Mouse (Mus musculus) hindbrain, postnatal 0 days (tissue): Measurements from ENCODE around the gene Mapkapk3. TPM values are rescaled to one million over a fixed set of nuclear protein-coding genes. Genes with fewer than 3 reads are reported as not detected.

Experiments
- ATAC-seq: fragments of 200-750 bp; cut with Nextera tagmentation; 2 replicates; pipeline ENCODE4 v1.8.0; 2017; ENCODE audit warnings: mild to moderate bottlenecking, moderate TSS enrichment, moderate library complexity
- DNase-seq: peaks from one replicate; pipeline ENCODE4 v3.0.0-alpha.2; 2015; ENCODE audit warnings: low spot score
- H3K27ac ChIP-seq: fragments of 300-500 bp; sonication (generic); 2 replicates; pipeline ENCODE4 v1.5.1; 2014; ENCODE audit warnings: mild to moderate bottlenecking
- H3K27me3 ChIP-seq: fragments of 300-500 bp; sonication (generic); 2 replicates; pipeline ENCODE4 v1.6.1; 2014; ENCODE audit warnings: low read length, mixed read lengths; ENCODE audit not compliant: insufficient read depth
- H3K36me3 ChIP-seq: fragments of 300-500 bp; sonication (generic); 2 replicates; pipeline ENCODE4 v1.6.1; 2014; ENCODE audit warnings: low read length, mixed read lengths; ENCODE audit not compliant: insufficient read depth
- H3K4me1 ChIP-seq: fragments of 300-500 bp; sonication (generic); 2 replicates; pipeline ENCODE4 v1.6.1; 2014; ENCODE audit warnings: antibody characterized with exemption, low read length, mixed read lengths; ENCODE audit not compliant: insufficient read depth
- H3K4me2 ChIP-seq: fragments of 300-500 bp; sonication (generic); 2 replicates; pipeline ENCODE4 v1.6.1; 2014; ENCODE audit warnings: low read depth, mild to moderate bottlenecking, low read length, moderate library complexity, mixed read lengths
- H3K4me3 ChIP-seq: fragments of 300-500 bp; sonication (generic); 2 replicates; pipeline ENCODE4 v1.5.1; 2014; ENCODE audit warnings: low read length
- H3K9ac ChIP-seq: fragments of 300-500 bp; sonication (generic); replicated peaks from 2 replicates; pipeline ENCODE4 v1.6.1; 2014; ENCODE audit warnings: mild to moderate bottlenecking, low read length, moderate library complexity, mixed read lengths
- H3K9me3 ChIP-seq: fragments of 300-500 bp; sonication (generic); 2 replicates; pipeline ENCODE4 v1.6.1; 2016; ENCODE audit warnings: low read length, mixed read lengths
- CTCF ChIP-seq: IDR thresholded peaks from 2 replicates; pipeline ENCODE4 v1.5.1; 2016; ENCODE audit warnings: antibody characterized with exemption, control low read depth, low read depth
- WGBS: fragments of 180-500 bp; shearing (Covaris S2); extraction: QIAGEN DNeasy Blood & Tissue Kit; methylation state at CpG from one replicate; pipeline ENCODE4 v1.1.7; 2014; 5-methylcytosine and 5-hydroxymethylcytosine counted together
- polyA plus RNA-seq: library from polyadenylated mRNA; unstranded; fragments of >200 nt; fragmentation: Nextera tagmentation; extraction: Ambion mirVana; gene quantifications from 2 replicates; pipeline ENCODE4 v1.2.1, GENCODE M21; 2015
- total RNA-seq: library from RNA; depleted of rRNA; stranded (reverse); fragments of >200 nt; gene quantifications from 2 replicates; pipeline ENCODE4 v1.2.3, GENCODE M21; 2014

Mapkapk3 gene
- total and polyA plus RNA-seq, 2 experiments from 2014 or later = 3.0 to 3.8 TPM

- H3K9me3 ChIP-seq = no peaks in the 10 kb centered on the region
- H3K27ac ChIP-seq = no peak overlapping the region
- H3K9ac ChIP-seq = no peak overlapping the region
- no peaks in the 10 kb centered on the region for H3K36me3 ChIP-seq
- H3K4me3 ChIP-seq = no peak overlapping the region
- ATAC-seq (no peak), DNase-seq (no peak)
- WGBS = 75% methylated on average over 7 of the region's 7 CpGs
- H3K4me1 ChIP-seq = 0 out of 2 replicates have a peak, but pooled peaks cover 6% of the 10 kb centered on the region
- no peak for TF ChIP-seq CTCF
- no peak overlapping the region for H3K4me2 ChIP-seq
- no peaks in the 10 kb centered on the region for H3K27me3 ChIP-seq
These were observed 18.3 kb downstream of the Mapkapk3 start for GRCm38 (mm10) chr9:107271177-107271938.

- H3K9me3 ChIP-seq = no peaks in the 10 kb centered on the region
- H3K9ac ChIP-seq = no peak overlapping the region
- H3K4me2 ChIP-seq = no peak overlapping the region
- no peaks in the 10 kb centered on the region for H3K27me3 ChIP-seq
- H3K4me3 ChIP-seq = no peak overlapping the region
- ATAC-seq (no peak), DNase-seq (no peak)
- H3K27ac ChIP-seq = no peak overlapping the region
- WGBS = 100% methylated on average over 1 of the region's 1 CpGs
- no peak for TF ChIP-seq CTCF
- 0 out of 2 replicates have a peak, but pooled peaks cover 6% of the 10 kb centered on the region for H3K4me1 ChIP-seq
- no peaks in the 10 kb centered on the region for H3K36me3 ChIP-seq
These were observed 19.9 kb downstream of the Mapkapk3 start for GRCm38 (mm10) chr9:107269772-107270171.

- ATAC-seq = no peak
- Histone ChIP-seq H3K4me2 (no peak overlapping the region), H3K27ac (no peak overlapping the region), H3K4me1 (0 out of 2 replicates have a peak, but pooled peaks cover 6% of the 10 kb centered on the region), H3K9me3 (no peaks in the 10 kb centered on the region), H3K36me3 (no peaks in the 10 kb centered on the region), H3K4me3 (no peak overlapping the region), H3K9ac (no peak overlapping the region), H3K27me3 (no peaks in the 10 kb centered on the region)
- TF ChIP-seq CTCF = no peak
- no peak for DNase-seq
- 65% methylated on average over 4 of the region's 4 CpGs for WGBS
These were observed 21.8 kb downstream of the Mapkapk3 start for GRCm38 (mm10) chr9:107267721-107268402.

- ATAC-seq (no peak), DNase-seq (no peak)
- 68% methylated on average over 1 of the region's 1 CpGs for WGBS
These were observed 22.6 kb downstream of the Mapkapk3 start for GRCm38 (mm10) chr9:107267028-107267427.

GRCm38 (mm10) chr9:107264731-107265130 is 24.9 kb downstream of the Mapkapk3 start:
- DNase-seq (no peak), ATAC-seq (no peak)
- Histone ChIP-seq H3K9ac (no peak overlapping the region), H3K4me1 (peaks cover 4% of the 10 kb centered on the region; the same call in 1 of the 2 replicates), H3K4me2 (no peak overlapping the region), H3K27me3 (no peaks in the 10 kb centered on the region), H3K36me3 (no peaks in the 10 kb centered on the region), H3K4me3 (no peak overlapping the region), H3K9me3 (no peaks in the 10 kb centered on the region), H3K27ac (no peak overlapping the region)
- TF ChIP-seq CTCF = no peak
- 71% methylated on average over 3 of the region's 3 CpGs for WGBS

More at GRCm38 (mm10) chr9:107267028-107267427, 22.6 kb downstream of the Mapkapk3 start:
- Histone ChIP-seq H3K4me3 (no peak overlapping the region), H3K27ac (no peak overlapping the region), H3K27me3 (no peaks in the 10 kb centered on the region), H3K9ac (no peak overlapping the region), H3K36me3 (no peaks in the 10 kb centered on the region), H3K4me1 (0 out of 2 replicates have a peak, but pooled peaks cover 6% of the 10 kb centered on the region), H3K9me3 (no peaks in the 10 kb centered on the region), H3K4me2 (no peak overlapping the region)
- no peak for TF ChIP-seq CTCF

GRCm38 (mm10) chr9:107263912-107264311 is 25.8 kb downstream of the Mapkapk3 start:
- Histone ChIP-seq H3K4me3 (no peak overlapping the region), H3K4me1 (peaks cover 4% of the 10 kb centered on the region; the same call in 1 of the 2 replicates), H3K9ac (no peak overlapping the region), H3K36me3 (no peaks in the 10 kb centered on the region), H3K4me2 (no peak overlapping the region), H3K9me3 (no peaks in the 10 kb centered on the region), H3K27me3 (no peaks in the 10 kb centered on the region), H3K27ac (no peak overlapping the region)
- DNase-seq (no peak), ATAC-seq (no peak)
- no peak for TF ChIP-seq CTCF
- WGBS = 93% methylated on average over 5 of the region's 5 CpGs
